Mouse (Mus musculus) embryonic facial prominence, embryonic 15.5 days (tissue): Measurements from ENCODE around the gene Klf12. TPM values are rescaled to one million over a fixed set of nuclear protein-coding genes. Genes with fewer than 3 reads are reported as not detected.
A peak's percentile ranks its signal among the peaks of the same experiment; 100 is the strongest.

ENCODE experiments used
- ATAC-seq: fragments of 200-750 bp; cut with Nextera tagmentation; 2 replicates; pipeline ENCODE4 v1.8.0; 2017; ENCODE audit warnings: low read depth, moderate TSS enrichment; ENCODE audit not compliant: insufficient number of reproducible peaks, low FRiP score, low TSS enrichment
- H3K27ac ChIP-seq: fragments of 300-500 bp; sonication (generic); replicated peaks from 2 replicates; pipeline ENCODE4 v1.5.1; 2015; ENCODE audit warnings: mild to moderate bottlenecking, inconsistent platforms
- H3K27me3 ChIP-seq: fragments of 300-500 bp; sonication (generic); 2 replicates; pipeline ENCODE4 v1.6.1; 2015; ENCODE audit warnings: inconsistent platforms
- H3K36me3 ChIP-seq: fragments of 300-500 bp; sonication (generic); 2 replicates; pipeline ENCODE4 v1.6.1; 2015; ENCODE audit warnings: mild to moderate bottlenecking, inconsistent platforms
- H3K4me1 ChIP-seq: fragments of 300-500 bp; sonication (generic); 2 replicates; pipeline ENCODE4 v1.6.1; 2015; ENCODE audit warnings: inconsistent platforms
- H3K4me2 ChIP-seq: fragments of 300-500 bp; sonication (generic); replicated peaks from 2 replicates; pipeline ENCODE4 v1.6.1; 2015; ENCODE audit warnings: mild to moderate bottlenecking, inconsistent platforms
- H3K4me3 ChIP-seq: fragments of 300-500 bp; sonication (generic); replicated peaks from 2 replicates; pipeline ENCODE4 v1.5.1; 2015; ENCODE audit warnings: mild to moderate bottlenecking, inconsistent platforms
- H3K9ac ChIP-seq: fragments of 300-500 bp; sonication (generic); 2 replicates; pipeline ENCODE4 v1.6.1; 2015; ENCODE audit warnings: inconsistent platforms
- H3K9me3 ChIP-seq: fragments of 300-500 bp; sonication (generic); replicated peaks from 2 replicates; pipeline ENCODE4 v1.6.1; 2016; ENCODE audit warnings: inconsistent platforms
- WGBS: fragments of 180-500 bp; shearing (Covaris S2); methylation state at CpG from one replicate; pipeline ENCODE4 v1.1.7; 2015; 5-methylcytosine and 5-hydroxymethylcytosine counted together
- polyA plus RNA-seq: library from polyadenylated mRNA; unstranded; fragments of >200 nt; fragmentation: Nextera tagmentation; extraction: Ambion mirVana; gene quantifications from 2 replicates; pipeline ENCODE4 v1.2.1, GENCODE M21; 2015

Gene Klf12
- polyA plus RNA-seq, 1 experiment from 2014 or later, result 25.6 TPM

DNA sequence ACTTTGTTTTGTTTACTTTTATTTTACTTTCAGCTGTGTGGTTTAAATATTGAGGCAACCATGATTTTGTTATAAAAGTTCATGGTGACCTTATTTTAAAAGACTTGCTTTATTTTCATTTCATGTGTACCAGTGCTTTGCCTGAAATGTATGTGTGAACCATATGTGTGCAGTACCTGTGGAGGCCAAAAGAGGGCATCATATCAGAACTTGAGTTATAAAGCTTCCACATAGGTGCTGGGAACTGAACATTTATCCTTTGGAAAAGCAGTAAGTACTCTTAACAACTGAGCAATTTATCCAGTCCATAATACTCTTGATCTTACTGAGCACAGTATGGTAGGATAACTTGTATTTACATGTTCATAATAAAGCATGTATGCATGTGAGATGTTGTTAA, 239.0 kb downstream of the Klf12 start:
- Histone ChIP-seq H3K36me3 (no peaks in the 10 kb centered on the region), H3K4me1 (no peaks in the 10 kb centered on the region), H3K4me3 (no peak overlapping the region), H3K9me3 (no peaks in the 10 kb centered on the region), H3K4me2 (no peak overlapping the region), H3K27ac (no peak overlapping the region), H3K27me3 (no peaks in the 10 kb centered on the region), H3K9ac (no peak overlapping the region)
- no peak for ATAC-seq

DNA sequence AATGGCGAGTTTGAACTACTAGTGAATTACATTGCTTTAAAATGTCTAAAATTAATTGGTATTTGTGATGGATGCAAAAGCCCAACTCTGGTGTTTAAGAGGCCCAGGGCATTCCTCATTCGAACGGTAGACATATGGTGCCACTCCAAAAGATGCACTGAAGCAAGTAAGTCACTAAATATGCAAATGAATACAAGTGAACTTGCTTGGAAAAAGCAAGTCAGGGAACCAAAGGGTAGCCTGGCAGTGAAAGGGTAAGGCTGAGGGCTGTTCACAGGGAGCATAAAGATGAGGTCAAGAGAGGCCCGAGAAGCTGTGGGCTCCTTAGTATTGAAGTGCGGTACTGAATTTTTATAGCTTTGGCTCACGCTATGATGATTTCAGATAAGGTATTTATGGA, 242.7 kb downstream of the Klf12 start:
- Histone ChIP-seq H3K36me3 (no peaks in the 10 kb centered on the region), H3K9ac (no peak overlapping the region), H3K4me2 (no peak overlapping the region), H3K27me3 (no peaks in the 10 kb centered on the region), H3K9me3 (no peaks in the 10 kb centered on the region), H3K4me3 (no peak overlapping the region), H3K4me1 (no peaks in the 10 kb centered on the region), H3K27ac (no peak overlapping the region)
- ATAC-seq, result no peak
- 81% methylated on average over 6 of the region's 6 CpGs for WGBS

DNA sequence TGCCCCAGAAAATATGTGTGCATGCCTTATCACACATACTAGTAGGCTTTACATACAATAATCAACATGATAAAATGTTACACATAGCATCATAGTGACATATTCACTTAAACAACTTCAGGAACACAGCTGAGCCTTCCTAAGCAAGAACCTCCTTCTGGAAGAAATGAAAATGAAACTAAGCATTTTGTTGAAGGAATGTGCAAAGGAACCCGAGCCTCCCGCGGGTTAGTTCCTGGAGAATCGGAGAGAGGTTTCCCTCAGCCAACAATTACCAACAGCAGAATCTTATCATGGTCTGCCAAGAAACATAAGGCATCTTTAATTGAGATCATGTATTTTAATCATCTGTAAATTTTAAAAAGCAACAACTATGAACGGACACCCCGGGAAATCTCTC, 257.8 kb downstream of the Klf12 start:
- no peaks in the 10 kb centered on the region for H3K9me3 ChIP-seq
- peaks cover 3% of the 10 kb centered on the region for H3K36me3 ChIP-seq
- 54% methylated on average over 6 of the region's 6 CpGs for WGBS
- no peaks in the 10 kb centered on the region for H3K4me1 ChIP-seq
- no peak for ATAC-seq
- no peak overlapping the region for H3K27ac ChIP-seq
- H3K9ac ChIP-seq, result no peak overlapping the region
- no peaks in the 10 kb centered on the region for H3K27me3 ChIP-seq
- H3K4me3 ChIP-seq, result 0 out of 2 replicates have a peak overlapping the region, but pooled peaks have one; percentile 4
- no peak overlapping the region for H3K4me2 ChIP-seq

DNA sequence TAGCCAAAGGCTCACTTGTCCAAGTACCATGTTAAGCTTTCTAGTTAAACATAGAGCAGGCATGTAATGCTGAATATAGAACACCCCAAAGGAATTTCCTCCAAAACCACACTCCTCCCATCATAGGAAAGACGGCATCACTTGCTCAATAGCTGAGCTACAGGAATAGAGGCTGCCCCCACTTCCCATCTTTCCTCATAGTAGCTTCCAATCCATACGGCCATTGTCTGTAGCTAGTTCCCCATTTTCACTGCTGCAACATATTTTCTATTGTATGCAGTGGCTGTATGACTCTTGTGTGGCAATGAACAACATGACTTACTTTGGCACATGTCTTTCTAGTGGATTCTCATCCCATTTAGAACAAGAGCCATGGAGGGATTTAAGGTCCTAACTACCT, 267.3 kb downstream of the Klf12 start:
- no peaks in the 10 kb centered on the region for H3K9me3 ChIP-seq
- no peak overlapping the region for H3K27ac ChIP-seq
- no peak overlapping the region for H3K4me3 ChIP-seq
- WGBS, result 73% methylated on average over 2 of the region's 2 CpGs
- H3K4me2 ChIP-seq, result no peak overlapping the region
- peaks cover 6% of the 10 kb centered on the region for H3K36me3 ChIP-seq
- no peak for ATAC-seq
- H3K4me1 ChIP-seq, result no peaks in the 10 kb centered on the region
- no peak overlapping the region for H3K9ac ChIP-seq
- H3K27me3 ChIP-seq, result no peaks in the 10 kb centered on the region

DNA sequence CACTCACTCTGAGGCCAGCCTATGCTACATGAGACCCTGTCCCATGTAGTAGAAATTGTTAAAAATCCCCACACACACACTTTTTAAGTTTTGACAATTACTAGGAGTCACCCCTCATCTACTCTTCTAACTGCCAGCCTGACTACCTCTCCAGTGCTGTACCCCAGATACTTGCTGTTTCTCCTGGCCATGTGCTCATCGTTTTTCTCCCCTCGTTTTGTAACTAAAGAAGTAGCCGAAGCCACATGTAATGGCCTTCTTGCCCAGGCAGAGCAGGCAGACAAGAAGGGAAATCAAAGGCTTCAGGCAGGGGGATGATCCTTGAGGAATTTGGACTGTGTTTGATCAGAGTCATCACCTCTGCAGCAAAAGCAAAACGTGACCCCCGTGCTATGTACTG, 274.0 kb downstream of the Klf12 start:
- Histone ChIP-seq H3K4me2 (no peak overlapping the region), H3K27ac (no peak overlapping the region), H3K4me3 (no peak overlapping the region), H3K4me1 (no peaks in the 10 kb centered on the region), H3K9me3 (no peaks in the 10 kb centered on the region), H3K9ac (no peak overlapping the region), H3K36me3 (no peaks in the 10 kb centered on the region), H3K27me3 (no peaks in the 10 kb centered on the region)
- no peak for ATAC-seq
- 47% methylated on average over 5 of the region's 5 CpGs for WGBS

DNA sequence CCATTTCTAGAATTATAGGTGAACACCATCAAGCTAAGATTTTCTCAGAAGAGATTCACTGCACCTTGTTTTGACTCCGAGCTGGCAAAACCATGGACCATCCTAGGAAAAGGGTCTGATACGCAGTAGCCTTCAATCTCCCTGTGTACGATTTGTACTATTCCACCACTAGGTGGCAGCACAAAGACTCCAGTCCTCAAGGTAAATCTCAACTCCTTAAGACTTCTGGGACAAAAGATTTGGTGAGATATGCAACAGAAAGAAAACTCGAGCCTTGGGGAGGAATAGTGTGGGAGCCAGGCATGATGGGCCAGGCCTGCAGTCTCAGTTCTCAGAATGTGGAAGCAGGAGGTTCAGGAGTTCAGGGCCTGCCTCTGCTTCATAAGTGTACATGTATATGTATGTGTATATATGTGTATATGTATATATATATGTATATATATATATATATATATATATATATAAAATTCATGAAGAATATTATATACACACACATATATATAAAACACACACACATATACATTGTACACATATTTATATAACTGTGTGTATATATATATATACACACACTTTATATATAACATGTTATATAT, 274.6 kb downstream of the Klf12 start:
- 45% methylated on average over 4 of the region's 4 CpGs for WGBS
- H3K4me3 ChIP-seq, result no peak overlapping the region
- no peaks in the 10 kb centered on the region for H3K4me1 ChIP-seq
- no peaks in the 10 kb centered on the region for H3K9me3 ChIP-seq
- H3K9ac ChIP-seq, result no peak overlapping the region
- H3K27me3 ChIP-seq, result no peaks in the 10 kb centered on the region
- ATAC-seq, result no peak
- H3K27ac ChIP-seq, result no peak overlapping the region
- no peaks in the 10 kb centered on the region for H3K36me3 ChIP-seq
- H3K4me2 ChIP-seq, result no peak overlapping the region

DNA sequence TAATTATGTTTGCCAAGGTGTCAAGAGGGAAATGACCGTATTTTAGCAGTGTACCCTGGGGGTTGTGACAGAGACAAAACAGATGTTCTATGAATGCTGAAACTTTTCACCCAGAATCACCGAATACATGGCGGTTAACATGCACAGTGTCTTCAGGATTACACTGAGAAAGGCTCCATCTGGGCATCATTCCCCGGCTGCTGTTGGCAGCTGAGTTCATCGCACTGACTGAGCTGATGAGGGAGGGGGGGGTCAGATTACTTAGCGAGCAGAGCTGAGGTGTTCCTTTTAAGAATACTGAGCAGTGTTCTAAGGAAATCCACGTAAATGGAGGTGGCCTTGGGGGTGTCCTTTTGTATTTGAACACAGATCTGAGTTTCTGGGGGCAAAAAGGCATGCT, 301.0 kb downstream of the Klf12 start:
- Histone ChIP-seq H3K4me2 (no peak overlapping the region), H3K27me3 (no peaks in the 10 kb centered on the region), H3K27ac (no peak overlapping the region), H3K4me1 (0 out of 2 replicates have a peak, but pooled peaks cover 2% of the 10 kb centered on the region), H3K36me3 (peaks cover 6% of the 10 kb centered on the region; the same call in 1 of the 2 replicates), H3K9me3 (no peaks in the 10 kb centered on the region), H3K9ac (no peak overlapping the region), H3K4me3 (no peak overlapping the region)
- WGBS, result 34% methylated on average over 7 of the region's 7 CpGs
- ATAC-seq, result 0 out of 2 replicates have a peak, but pooled peaks have one; percentile 7

DNA sequence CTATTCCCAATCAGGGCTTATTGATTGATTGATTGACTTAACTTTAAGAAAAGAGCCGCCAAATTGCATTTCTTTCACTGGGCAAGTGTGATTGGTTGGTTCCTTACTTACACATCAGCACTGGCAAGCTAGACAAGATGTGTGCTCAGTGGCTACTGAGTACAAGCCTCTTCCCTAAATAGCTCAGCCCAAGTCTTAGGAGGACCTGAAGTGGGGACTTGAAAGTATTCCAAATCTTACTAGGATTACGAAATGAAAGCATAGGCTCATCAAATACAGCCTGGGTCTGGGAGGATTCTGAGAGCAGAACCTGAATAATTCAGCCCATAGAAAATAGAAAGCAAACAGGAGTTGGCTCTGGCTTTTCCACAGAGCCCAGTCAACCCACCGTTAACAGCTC, 303.3 kb downstream of the Klf12 start:
- WGBS, result 67% methylated on average over 3 of the region's 3 CpGs
- no peak overlapping the region for H3K4me2 ChIP-seq

DNA sequence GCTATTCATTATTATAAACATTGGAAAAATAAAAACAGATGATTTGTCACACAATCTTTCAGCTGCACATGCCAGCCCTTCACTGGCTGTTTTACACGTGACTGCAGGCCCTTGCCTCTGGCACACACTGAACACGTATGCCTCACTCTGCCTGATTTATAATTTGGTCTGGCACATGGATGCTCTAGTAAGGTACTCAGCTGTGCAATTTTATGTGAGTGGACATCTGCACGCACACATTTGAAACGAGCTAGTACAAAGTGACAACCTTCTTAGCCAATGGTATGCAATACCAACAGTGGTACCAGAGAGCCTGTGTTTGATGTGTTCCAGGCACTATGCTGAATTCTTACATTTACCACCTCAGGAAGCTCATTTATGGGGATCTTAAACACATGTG, 316.6 kb downstream of the Klf12 start:
- 51% methylated on average over 4 of the region's 4 CpGs for WGBS
- Histone ChIP-seq H3K9me3 (no peaks in the 10 kb centered on the region), H3K4me1 (no peaks in the 10 kb centered on the region; the same call in 1 of the 2 replicates), H3K36me3 (no peaks in the 10 kb centered on the region), H3K27me3 (no peaks in the 10 kb centered on the region), H3K4me3 (no peak overlapping the region), H3K9ac (no peak overlapping the region), H3K4me2 (no peak overlapping the region), H3K27ac (no peak overlapping the region)
- no peak for ATAC-seq

More for the DNA sequence above, 303.3 kb downstream of the Klf12 start:
- H3K4me1 ChIP-seq, result 0 out of 2 replicates have a peak, but pooled peaks cover 2% of the 10 kb centered on the region
- no peak overlapping the region for H3K4me3 ChIP-seq
- ATAC-seq, result no peak
- no peak overlapping the region for H3K9ac ChIP-seq
- no peaks in the 10 kb centered on the region for H3K9me3 ChIP-seq
- H3K36me3 ChIP-seq, result no peaks in the 10 kb centered on the region
- H3K27me3 ChIP-seq, result no peaks in the 10 kb centered on the region
- no peak overlapping the region for H3K27ac ChIP-seq

DNA sequence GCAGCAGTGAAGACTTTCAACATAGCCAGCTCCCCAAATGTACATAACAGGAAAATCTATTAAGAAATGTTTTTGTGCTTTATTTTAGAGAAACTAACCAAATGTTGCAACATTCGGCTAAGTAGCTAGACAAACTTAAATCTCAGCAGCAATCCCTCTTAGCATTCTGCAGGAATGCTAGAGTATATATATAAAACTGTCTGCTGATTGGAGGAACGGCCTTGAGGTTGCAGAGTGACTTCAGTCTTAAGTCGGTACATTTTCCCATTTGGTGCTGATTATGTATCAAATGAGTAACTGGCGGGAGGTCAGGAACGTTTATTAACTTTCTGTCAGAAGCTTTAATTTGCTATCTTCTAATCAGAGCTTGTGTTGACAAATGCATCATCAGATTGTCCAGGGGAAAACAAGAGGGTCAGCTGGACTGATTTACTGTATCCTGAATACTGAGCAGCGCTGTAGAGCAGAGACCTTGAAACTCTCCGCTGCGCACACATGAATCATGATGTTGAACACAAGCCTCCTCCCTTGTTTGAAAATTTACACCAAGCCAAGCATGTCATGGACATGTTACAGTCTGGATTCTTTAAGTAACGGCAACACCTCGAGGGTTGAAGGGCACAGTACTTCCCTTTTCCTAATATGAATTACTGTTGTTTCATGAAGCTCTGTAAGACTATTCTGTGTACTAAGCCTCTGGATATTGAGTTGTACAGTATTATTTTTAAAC, 323.8 kb downstream of the Klf12 start:
- Histone ChIP-seq H3K4me2 (no peak overlapping the region), H3K9ac (no peak overlapping the region), H3K4me3 (no peak overlapping the region), H3K9me3 (no peaks in the 10 kb centered on the region), H3K27me3 (no peaks in the 10 kb centered on the region), H3K4me1 (no peaks in the 10 kb centered on the region), H3K27ac (no peak overlapping the region), H3K36me3 (no peaks in the 10 kb centered on the region)
- 61% methylated on average over 10 of the region's 10 CpGs for WGBS
- ATAC-seq, result no peak

DNA sequence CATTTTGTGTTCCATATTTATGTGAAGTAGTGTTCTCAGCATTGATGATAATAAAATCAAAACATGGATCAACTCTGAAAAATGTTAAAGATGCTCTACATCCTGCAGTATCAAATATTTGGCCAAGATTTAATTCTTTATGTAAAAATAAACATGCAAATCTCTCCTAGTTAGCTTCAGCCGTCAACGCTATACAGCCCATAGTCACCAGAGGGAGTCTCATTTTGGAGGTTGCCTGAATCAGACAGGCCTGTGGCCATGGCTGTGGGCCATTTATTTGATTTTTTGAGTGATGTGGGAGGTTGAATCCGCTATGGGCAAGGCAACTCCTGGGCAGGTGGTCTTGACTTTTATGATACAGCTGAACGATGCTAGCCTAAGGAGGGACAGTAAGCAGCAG, 329.3 kb downstream of the Klf12 start:
- Histone ChIP-seq H3K27me3 (no peaks in the 10 kb centered on the region), H3K27ac (no peak overlapping the region), H3K4me1 (no peaks in the 10 kb centered on the region), H3K4me3 (no peak overlapping the region), H3K9me3 (no peaks in the 10 kb centered on the region), H3K36me3 (no peaks in the 10 kb centered on the region), H3K4me2 (no peak overlapping the region), H3K9ac (no peak overlapping the region)
- WGBS, result 87% methylated on average over 4 of the region's 4 CpGs
- ATAC-seq, result no peak
